12 mouse cellular contexts compared by ENCODE assay signal in the genomic region with DNA sequence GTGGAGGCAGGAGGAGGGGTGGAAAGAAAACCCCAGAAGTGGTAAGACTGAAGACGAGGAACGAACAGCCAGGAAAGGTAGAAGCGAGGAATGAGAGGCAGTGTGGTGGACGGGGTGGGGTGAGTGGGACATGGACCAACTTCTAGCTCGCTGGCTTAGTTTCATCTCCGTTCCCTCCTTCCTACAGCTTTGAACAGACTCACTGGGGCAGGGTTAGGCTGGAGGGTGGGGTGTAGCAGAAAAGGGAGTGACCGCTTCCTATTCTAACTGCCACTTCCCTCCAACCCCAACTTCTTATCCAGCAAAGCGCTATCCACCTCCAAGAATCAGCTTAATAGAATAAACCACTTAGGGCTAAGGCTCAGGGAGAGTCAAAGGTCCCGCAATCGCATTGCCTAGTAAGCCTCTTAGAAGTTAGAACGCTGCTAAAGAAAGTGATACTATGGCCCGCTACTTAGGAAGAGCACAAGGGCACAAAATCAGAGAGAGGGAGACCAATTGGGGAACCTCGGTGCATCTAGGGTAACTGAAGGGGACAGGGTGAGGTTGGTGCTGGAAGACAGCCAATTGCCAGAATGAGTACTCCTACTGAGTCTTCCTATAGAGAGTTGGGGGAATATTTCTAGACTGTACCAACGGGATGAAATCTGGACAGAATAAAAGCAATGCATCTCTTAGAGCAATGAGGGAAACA. TPM values are rescaled to one million over a fixed set of nuclear protein-coding genes. Genes with fewer than 3 reads are reported as not detected.
DNase-seq lines count a peak whose midpoint lies in the region; ATAC-seq and TF ChIP-seq lines count a peak whose summit lies in the region.
"Had no signal": no experiment of that assay in that cellular context is flagged by ENCODE, and none has a peak within 500 bp of the region (broad histone marks: within the 10 kb centered on the region; RNA-seq: fewer than 3 reads in every experiment).

No protein-coding gene starts in this region.

- ATAC-seq in heart, embryonic 12.5 days (ENCODE audit: insufficient number of reproducible peaks, low FRiP score), result peak; percentile 54
- ATAC-seq in liver, embryonic 11.5 days (replicated peaks; ENCODE audit: low FRiP score), result peak; percentile 73
- no peak for ATAC-seq in CD4-positive, CD25-positive, alpha-beta regulatory T cell, adult 4 months
- ATAC-seq: forebrain, embryonic 15.5 days; intestine, embryonic 16.5 days had no signal

- no peak for TF ChIP-seq POLR2A in myocyte (IDR thresholded peaks at IDR 0.05; ENCODE audit: insufficient read length, low read depth)

- no peak overlapping the region for H3ac ChIP-seq in myocyte (ENCODE audit: control insufficient read depth, insufficient read length)

- no peaks in the 10 kb centered on the region for H3K79me2 ChIP-seq in myocyte (ENCODE audit: control insufficient read depth, insufficient read depth)

- 0 out of 2 replicates have a peak, but pooled peaks cover 6% of the 10 kb centered on the region for H3K27me3 ChIP-seq in heart, embryonic 12.5 days (replicated peaks)
- H3K27me3 ChIP-seq in liver, embryonic 11.5 days (replicated peaks; ENCODE audit: control insufficient read depth, insufficient read depth, low read length), result no peaks in the 10 kb centered on the region
- peaks cover 46% of the 10 kb centered on the region for H3K27me3 ChIP-seq in myocyte (ENCODE audit: control insufficient read depth, insufficient read depth, insufficient read length)

- H3K36me3 ChIP-seq in heart, embryonic 12.5 days, result no peaks in the 10 kb centered on the region
- no peaks in the 10 kb centered on the region for H3K36me3 ChIP-seq in liver, embryonic 11.5 days (ENCODE audit: control insufficient read depth, insufficient read depth, low read length)
- no peaks in the 10 kb centered on the region for H3K36me3 ChIP-seq in myocyte (ENCODE audit: control insufficient read depth, insufficient read depth)
- H3K36me3 ChIP-seq: forebrain, embryonic 15.5 days had no signal

- H3K4me2 ChIP-seq in heart, embryonic 12.5 days, result peak overlapping the region; percentile 8
- peak overlapping the region; percentile 85 for H3K4me2 ChIP-seq in liver, embryonic 11.5 days
- H3K4me2 ChIP-seq in myocyte (ENCODE audit: low read depth), result peak overlapping the region; percentile 18
- H3K4me2 ChIP-seq: forebrain, embryonic 15.5 days had no signal

- 55% methylated on average over 14 of the region's 14 CpGs for WGBS in heart, embryonic 12.5 days
- 26% methylated on average over 14 of the region's 14 CpGs for WGBS in liver, embryonic 11.5 days

- no peak for DNase-seq in heart, postnatal 36 days
- DNase-seq in spleen, postnatal 10 days (ENCODE audit: low spot score in 2 of 2), result peak; percentile 48 to 54
- no peak for DNase-seq in spleen, postnatal 36 days (ENCODE audit: low spot score in 2 of 2)
- DNase-seq in liver, embryonic 11.5 days (ENCODE audit: low spot score), result no peak
- DNase-seq in kidney, adult 11 months, result no peak
- DNase-seq: cerebellum, adult 9-11 months; right cerebral cortex, postnatal 4 days had no signal

- intact Hi-C loops in heart, postnatal 36 days (cut with DNase I), result no loop called here

- H3K9me3 ChIP-seq in heart, embryonic 12.5 days (replicated peaks), result no peaks in the 10 kb centered on the region
- H3K9me3 ChIP-seq in liver, embryonic 11.5 days (ENCODE audit: control insufficient read depth, low read length), result no peaks in the 10 kb centered on the region
- H3K9me3 ChIP-seq: forebrain, embryonic 15.5 days had no signal

- H3K9ac ChIP-seq in heart, embryonic 12.5 days, result no peak overlapping the region
- H3K9ac ChIP-seq in liver, embryonic 11.5 days (ENCODE audit: low read depth, low read length), result peak overlapping the region; percentile 57
- H3K9ac ChIP-seq: forebrain, embryonic 15.5 days had no signal

- no peak overlapping the region for H3K27ac ChIP-seq in heart, embryonic 12.5 days (ENCODE audit: poor library complexity, severe bottlenecking)
- H3K27ac ChIP-seq in liver, embryonic 11.5 days (ENCODE audit: low read depth, low read length), result peak overlapping the region; percentile 91
- H3K27ac ChIP-seq: forebrain, embryonic 15.5 days had no signal

- H3K4me3 ChIP-seq in heart, embryonic 12.5 days, result no peak overlapping the region
- H3K4me3 ChIP-seq in liver, embryonic 11.5 days (ENCODE audit: low read depth, low read length), result peak overlapping the region; percentile 48
- H3K4me3 ChIP-seq in myocyte, result no peak overlapping the region
- H3K4me3 ChIP-seq: forebrain, embryonic 15.5 days had no signal

- peaks cover 25% of the 10 kb centered on the region for H3K4me1 ChIP-seq in heart, embryonic 12.5 days (replicated peaks)
- peaks cover 53% of the 10 kb centered on the region for H3K4me1 ChIP-seq in liver, embryonic 11.5 days (replicated peaks; ENCODE audit: control insufficient read depth, insufficient read depth, low read length)

TF ChIP-seq in myocyte, 11 proteins besides CTCF, POLR2A, EP300 and RAD21:
- TF ChIP-seq TCF3 (IDR thresholded peaks at IDR 0.05; ENCODE audit: insufficient read length, low read depth), result no peak
- no peak for TF ChIP-seq MYOD1 (IDR thresholded peaks at IDR 0.05; ENCODE audit: control insufficient read depth in 1 of 3, insufficient read length in 2 of 3, low read depth in 2 of 3)
- no peak for TF ChIP-seq E2F4 (IDR thresholded peaks at IDR 0.05; ENCODE audit: insufficient read depth)
- no peak for TF ChIP-seq MAX (IDR thresholded peaks at IDR 0.05; ENCODE audit: low read depth)
- no peak for TF ChIP-seq CEBPB (IDR thresholded peaks at IDR 0.05; ENCODE audit: insufficient read depth, poor library complexity, severe bottlenecking)
- TF ChIP-seq REST (IDR thresholded peaks at IDR 0.05; ENCODE audit: insufficient read depth, insufficient read length), result no peak
- TF ChIP-seq POLR2AphosphoS2 (IDR thresholded peaks at IDR 0.05; ENCODE audit: insufficient read length, low read depth), result no peak
- TF ChIP-seq TCF12 (IDR thresholded peaks at IDR 0.05; ENCODE audit: insufficient read depth, poor library complexity, severe bottlenecking), result no peak
- TF ChIP-seq MYOG (IDR thresholded peaks at IDR 0.05; ENCODE audit: control insufficient read depth in 1 of 3, insufficient read depth in 1 of 3, insufficient read length in 2 of 3, low read depth in 2 of 3), result no peak
- no peak for TF ChIP-seq SRF (IDR thresholded peaks at IDR 0.05; ENCODE audit: control insufficient read depth, insufficient read length, low read depth)
- TF ChIP-seq USF1 (IDR thresholded peaks at IDR 0.05; ENCODE audit: low read depth), result no peak

RNA-seq across cellular contexts. Expression of a gene that starts 23.4 kb away (rescaled TPM):
- polyA plus RNA-seq in heart, embryonic 12.5 days (2016; fragmentation: Nextera tagmentation; extraction: Ambion mirVana), result 55.8 and 56.8 TPM in 2 replicates
- 10 to 100 TPM; 33.7 to 36.0 TPM for total RNA-seq in heart, postnatal 36 days (2021)
- polyA plus RNA-seq in liver, embryonic 11.5 days (2014; fragmentation: Nextera tagmentation; extraction: Ambion mirVana), result 63.6 and 70.9 TPM in 2 replicates
- 60.4 TPM for polyA plus RNA-seq in myocyte (2012; fragmentation: generic; extraction: Trizol)
- polyA plus RNA-seq in CD4-positive, CD25-positive, alpha-beta regulatory T cell, adult 4 months (2017; shearing (Covaris generic)), result 10 to 100 TPM; 15.8 to 18.6 TPM

Comparison
In these comparisons a context has a peak if more than half of its experiments do, and no peak if none do; other contexts are left out.
1. DNase-seq: peak in spleen, postnatal 10 days (2 of 2); none in heart, postnatal 36 days (0 of 2), spleen, postnatal 36 days (0 of 2), liver, embryonic 11.5 days (single experiment) and kidney, adult 11 months (single experiment).
2. H3K4me2 ChIP-seq: peak in every context shown above with its lines; median percentile 85 in liver, embryonic 11.5 days; 18 in myocyte; 8 in heart, embryonic 12.5 days.